Mouse (Mus musculus) stomach, embryonic 16.5 days (tissue): ENCODE data around the gene Dhx15. TPM values are rescaled to one million over a fixed set of nuclear protein-coding genes. Genes with fewer than 3 reads are reported as not detected.

Experiments
- ATAC-seq: fragments of 200-750 bp; cut with Nextera tagmentation; 2 replicates; pipeline ENCODE4 v1.8.0; 2017; ENCODE audit warnings: moderate number of reproducible peaks, moderate TSS enrichment; ENCODE audit not compliant: insufficient read depth, low FRiP score
- H3K27ac ChIP-seq: fragments of 300-500 bp; sonication (generic); 2 replicates; pipeline ENCODE4 v1.5.1; 2014; ENCODE audit warnings: low read length
- H3K27me3 ChIP-seq: fragments of 300-500 bp; sonication (generic); 2 replicates; pipeline ENCODE4 v1.6.1; 2014; ENCODE audit warnings: low read length, control low read depth, mixed read lengths; ENCODE audit not compliant: control insufficient read depth, insufficient read depth
- H3K36me3 ChIP-seq: fragments of 300-500 bp; sonication (generic); 2 replicates; pipeline ENCODE4 v1.6.1; 2014; ENCODE audit warnings: low read length; ENCODE audit not compliant: control insufficient read depth, insufficient read depth
- H3K4me1 ChIP-seq: fragments of 300-500 bp; sonication (generic); 2 replicates; pipeline ENCODE4 v1.6.1; 2014; ENCODE audit warnings: low read length, control low read depth, mixed read lengths; ENCODE audit not compliant: control insufficient read depth, insufficient read depth
- H3K4me2 ChIP-seq: fragments of 300-500 bp; sonication (generic); 2 replicates; pipeline ENCODE4 v1.6.1; 2014; ENCODE audit warnings: low read depth, low read length, mixed read lengths
- H3K4me3 ChIP-seq: fragments of 300-500 bp; sonication (generic); replicated peaks from 2 replicates; pipeline ENCODE4 v1.5.1; 2014; ENCODE audit warnings: mild to moderate bottlenecking, low read length
- H3K9ac ChIP-seq: fragments of 300-500 bp; sonication (generic); 2 replicates; pipeline ENCODE4 v1.6.1; 2014; ENCODE audit warnings: low read length
- H3K9me3 ChIP-seq: fragments of 300-500 bp; sonication (generic); replicated peaks from 2 replicates; pipeline ENCODE4 v1.6.1; 2016; ENCODE audit warnings: low read length, control low read depth; ENCODE audit not compliant: control insufficient read depth
- WGBS: fragments of 180-500 bp; shearing (Covaris S2); extraction: QIAGEN DNeasy Blood & Tissue Kit; methylation state at CpG from one replicate; pipeline ENCODE4 v1.1.7; 2014; 5-methylcytosine and 5-hydroxymethylcytosine counted together
- polyA plus RNA-seq: library from polyadenylated mRNA; unstranded; fragments of >200 nt; fragmentation: Nextera tagmentation; extraction: Ambion mirVana; gene quantifications from 2 replicates; pipeline ENCODE4 v1.2.1, GENCODE M21; 2015

Dhx15 gene
- polyA plus RNA-seq, 1 experiment from 2014 or later, result 142 TPM

DNA sequence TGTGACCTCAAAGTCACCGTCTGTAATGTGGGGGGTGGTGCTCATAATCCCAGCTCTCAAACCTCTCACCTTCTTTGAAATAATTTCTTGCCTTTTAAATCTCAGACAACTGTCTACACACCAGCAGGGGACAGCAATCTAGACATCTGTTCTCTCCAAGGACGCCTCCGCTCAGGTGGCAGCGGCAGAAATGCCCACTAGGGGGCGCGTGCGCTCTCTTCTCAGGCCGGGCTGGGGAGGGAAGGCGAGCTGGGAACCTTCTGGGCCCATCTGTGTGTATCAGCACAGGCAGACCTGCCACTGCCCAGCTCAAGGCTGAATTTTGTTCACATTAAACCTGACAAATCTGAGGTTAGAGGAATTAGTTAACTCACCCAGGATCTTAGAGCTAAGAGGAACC, 58.2 kb downstream of the Dhx15 start:
- Histone ChIP-seq H3K4me1 (no peaks in the 10 kb centered on the region), H3K4me2 (no peak overlapping the region), H3K4me3 (no peak overlapping the region), H3K9me3 (no peaks in the 10 kb centered on the region), H3K36me3 (no peaks in the 10 kb centered on the region; the same call in 1 of the 2 replicates), H3K9ac (no peak overlapping the region), H3K27ac (no peak overlapping the region), H3K27me3 (no peaks in the 10 kb centered on the region)
- ATAC-seq, result no peak
- 28% methylated on average over 9 of the region's 9 CpGs for WGBS

DNA sequence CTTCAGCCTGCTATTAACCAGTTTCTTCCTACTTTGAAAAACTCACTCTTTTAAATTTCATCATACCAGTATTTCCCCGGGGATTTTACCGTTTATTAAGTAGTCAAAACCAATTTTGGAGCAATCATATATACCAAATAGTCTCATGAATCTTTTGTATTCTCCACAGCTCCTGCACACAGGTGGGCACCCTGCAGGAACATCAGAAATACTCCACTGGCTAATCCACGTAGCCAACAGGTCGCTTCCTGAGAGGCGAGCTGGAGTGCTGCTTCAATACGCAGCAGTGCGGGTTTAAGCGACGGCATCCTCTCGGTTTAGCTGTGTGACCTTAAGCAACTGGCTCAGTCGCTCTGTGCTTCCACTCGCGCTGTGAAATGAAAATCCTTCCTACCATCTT, 58.9 kb downstream of the Dhx15 start:
- ATAC-seq, result no peak
- Histone ChIP-seq H3K9me3 (no peaks in the 10 kb centered on the region), H3K36me3 (no peaks in the 10 kb centered on the region; the same call in 1 of the 2 replicates), H3K4me3 (no peak overlapping the region), H3K4me2 (no peak overlapping the region), H3K9ac (no peak overlapping the region), H3K27me3 (no peaks in the 10 kb centered on the region), H3K4me1 (no peaks in the 10 kb centered on the region), H3K27ac (no peak overlapping the region)
- WGBS, result 85% methylated on average over 13 of the region's 13 CpGs

DNA sequence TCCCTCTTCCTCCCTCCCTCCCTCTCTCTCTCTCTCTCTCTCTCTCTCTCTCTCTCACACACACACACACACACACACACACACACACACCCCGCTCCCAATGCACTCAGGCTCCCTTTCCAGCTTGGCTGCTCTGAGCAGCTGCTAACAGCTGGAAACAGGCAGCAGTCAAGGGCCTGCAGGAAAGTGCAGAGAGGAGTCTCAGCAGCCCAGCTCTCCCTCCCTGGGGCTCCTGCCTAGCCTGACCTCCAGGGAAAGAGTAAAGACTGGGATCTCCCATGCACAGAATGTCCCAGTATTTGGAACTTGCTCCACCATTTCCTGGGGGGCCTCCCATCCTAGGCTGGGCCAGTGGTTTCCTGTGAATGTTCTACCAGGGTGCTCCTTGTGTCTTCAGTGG, 59.8 kb downstream of the Dhx15 start:
- H3K9me3 ChIP-seq, result no peaks in the 10 kb centered on the region
- 42% methylated on average over 1 of the region's 1 CpGs for WGBS
- H3K27me3 ChIP-seq, result no peaks in the 10 kb centered on the region
- ATAC-seq, result peak; percentile 81
- no peak overlapping the region for H3K4me3 ChIP-seq
- peak overlapping the region; percentile 31; the same call in 1 of the 2 replicates for H3K27ac ChIP-seq
- H3K4me1 ChIP-seq, result peaks cover 3% of the 10 kb centered on the region; the same call in 1 of the 2 replicates
- H3K36me3 ChIP-seq, result no peaks in the 10 kb centered on the region; the same call in 1 of the 2 replicates
- no peak overlapping the region for H3K4me2 ChIP-seq
- no peak overlapping the region for H3K9ac ChIP-seq

GRCm38 (mm10) chr5:52126263-52126662, 64.1 kb downstream of the Dhx15 start:
- no peak for ATAC-seq
- Histone ChIP-seq H3K4me3 (no peak overlapping the region), H3K4me1 (peaks cover 7% of the 10 kb centered on the region; the same call in 1 of the 2 replicates), H3K9ac (no peak overlapping the region), H3K4me2 (no peak overlapping the region), H3K27ac (no peak overlapping the region), H3K9me3 (no peaks in the 10 kb centered on the region), H3K27me3 (no peaks in the 10 kb centered on the region), H3K36me3 (no peaks in the 10 kb centered on the region)
- WGBS, result 61% methylated on average over 7 of the region's 7 CpGs

GRCm38 (mm10) chr5:52125854-52126253, 64.5 kb downstream of the Dhx15 start:
- peak; percentile 35; the same call in 1 of the 2 replicates for ATAC-seq
- Histone ChIP-seq H3K4me2 (no peak overlapping the region), H3K27ac (no peak overlapping the region), H3K4me1 (peaks cover 7% of the 10 kb centered on the region; the same call in 1 of the 2 replicates), H3K36me3 (no peaks in the 10 kb centered on the region), H3K27me3 (no peaks in the 10 kb centered on the region), H3K4me3 (no peak overlapping the region), H3K9ac (no peak overlapping the region), H3K9me3 (no peaks in the 10 kb centered on the region)
- 60% methylated on average over 8 of the region's 8 CpGs for WGBS

DNA sequence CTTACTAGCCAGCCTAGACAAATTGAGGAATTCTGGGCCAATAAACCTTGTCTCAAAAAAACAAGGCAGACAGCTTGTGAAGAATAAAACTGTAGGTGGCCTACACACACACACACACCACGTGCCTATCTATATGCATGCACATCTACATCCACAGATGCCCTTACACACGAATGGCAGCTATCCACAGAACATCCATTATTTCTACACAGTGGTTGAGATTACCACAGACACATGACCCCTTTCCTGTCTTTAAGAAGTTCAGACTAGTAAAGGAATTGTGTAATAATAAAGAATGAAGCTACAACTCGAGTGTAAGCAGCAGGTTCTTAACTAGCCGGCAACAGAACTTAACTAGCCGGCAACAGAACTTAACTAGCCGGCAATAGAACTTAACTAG, 68.2 kb downstream of the Dhx15 start:
- WGBS, result 84% methylated on average over 6 of the region's 6 CpGs
- Histone ChIP-seq H3K36me3 (no peaks in the 10 kb centered on the region), H3K27me3 (0 out of 2 replicates have a peak, but pooled peaks cover 6% of the 10 kb centered on the region), H3K4me1 (peaks cover 7% of the 10 kb centered on the region; the same call in 1 of the 2 replicates), H3K4me3 (no peak overlapping the region), H3K9ac (no peak overlapping the region), H3K9me3 (no peaks in the 10 kb centered on the region), H3K27ac (no peak overlapping the region), H3K4me2 (no peak overlapping the region)
- no peak for ATAC-seq

DNA sequence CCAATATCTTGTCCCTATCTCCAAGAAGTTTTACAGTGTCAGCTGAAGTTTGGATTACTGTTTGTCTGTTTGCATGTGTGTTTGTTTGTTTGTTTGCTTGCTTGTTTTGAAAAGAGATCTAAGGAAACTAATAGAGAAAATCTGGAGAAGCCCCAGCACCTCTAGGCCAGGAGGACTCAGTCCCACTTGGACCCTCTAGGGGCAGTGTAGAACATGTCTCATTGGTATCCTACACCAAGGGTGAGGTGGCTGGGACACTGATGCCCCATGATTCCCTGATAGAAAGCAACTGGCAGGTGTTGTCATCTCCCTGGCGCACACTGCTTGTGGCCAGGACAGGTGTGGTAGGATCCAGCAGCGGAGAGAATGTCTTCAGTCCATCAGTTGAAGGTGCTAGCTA, 70.5 kb downstream of the Dhx15 start:
- peaks cover 8% of the 10 kb centered on the region; the same call in 1 of the 2 replicates for H3K4me1 ChIP-seq
- H3K9ac ChIP-seq, result no peak overlapping the region
- H3K4me2 ChIP-seq, result no peak overlapping the region
- 63% methylated on average over 2 of the region's 2 CpGs for WGBS
- no peak overlapping the region for H3K27ac ChIP-seq
- H3K36me3 ChIP-seq, result no peaks in the 10 kb centered on the region
- H3K4me3 ChIP-seq, result no peak overlapping the region
- ATAC-seq, result no peak
- H3K9me3 ChIP-seq, result no peaks in the 10 kb centered on the region
- peaks cover 12% of the 10 kb centered on the region; the same call in 1 of the 2 replicates for H3K27me3 ChIP-seq

GRCm38 (mm10) chr5:52119192-52119591, 71.1 kb downstream of the Dhx15 start:
- Histone ChIP-seq H3K4me3 (no peak overlapping the region), H3K9ac (no peak overlapping the region), H3K4me2 (no peak overlapping the region), H3K9me3 (no peaks in the 10 kb centered on the region), H3K4me1 (peaks cover 6% of the 10 kb centered on the region; the same call in 1 of the 2 replicates), H3K27ac (no peak overlapping the region), H3K36me3 (no peaks in the 10 kb centered on the region), H3K27me3 (peaks cover 18% of the 10 kb centered on the region; the same call in 1 of the 2 replicates)
- ATAC-seq, result 0 out of 2 replicates have a peak, but pooled peaks have one; percentile 9
- 54% methylated on average over 2 of the region's 2 CpGs for WGBS

DNA sequence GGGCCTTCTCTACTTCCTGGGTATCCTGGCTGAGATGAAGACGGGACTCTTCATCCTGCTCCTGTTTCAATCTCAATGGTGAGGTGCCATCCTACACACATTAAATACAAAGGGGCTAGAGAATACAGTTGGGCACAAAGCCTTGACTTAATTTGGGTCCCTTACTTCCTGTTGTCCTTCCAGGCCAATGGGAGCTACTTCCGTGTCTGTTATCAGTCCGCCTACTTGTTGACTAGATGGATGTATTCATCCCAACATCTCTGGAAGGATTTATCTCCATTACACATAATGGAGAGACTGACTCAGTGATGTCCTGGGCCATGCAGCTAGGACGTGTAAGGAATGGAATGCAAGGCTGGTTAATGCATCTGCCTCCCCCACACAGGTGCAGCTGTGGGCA, 72.5 kb downstream of the Dhx15 start:
- Histone ChIP-seq H3K4me2 (no peak overlapping the region), H3K9me3 (no peaks in the 10 kb centered on the region), H3K27ac (no peak overlapping the region), H3K4me3 (no peak overlapping the region), H3K4me1 (peaks cover 8% of the 10 kb centered on the region; the same call in 1 of the 2 replicates), H3K27me3 (peaks cover 18% of the 10 kb centered on the region; the same call in 1 of the 2 replicates), H3K36me3 (no peaks in the 10 kb centered on the region), H3K9ac (no peak overlapping the region)
- no peak for ATAC-seq
- WGBS, result 87% methylated on average over 4 of the region's 4 CpGs
